Mouse (Mus musculus) limb, embryonic 14.5 days (tissue): ENCODE results near the gene Uck1. TPM values are rescaled to one million over a fixed set of nuclear protein-coding genes. Genes with fewer than 3 reads are reported as not detected.
A peak's percentile ranks its signal among the peaks of the same experiment; 100 is the strongest.

Experiments
- ATAC-seq: fragments of 200-750 bp; cut with Nextera tagmentation; 2 replicates; pipeline ENCODE4 v1.8.0; 2017; ENCODE audit warnings: low read depth, moderate number of reproducible peaks, moderate TSS enrichment; ENCODE audit not compliant: low FRiP score
- DNase-seq: peaks from one replicate; pipeline ENCODE4 v3.0.0-alpha.2; 2015; ENCODE audit warnings: low spot score
- H3K27ac ChIP-seq: fragments of 300-500 bp; sonication (generic); replicated peaks from 2 replicates; pipeline ENCODE4 v1.5.1; 2014; ENCODE audit warnings: low read depth, mild to moderate bottlenecking, low read length, moderate library complexity, mixed read lengths
- H3K27me3 ChIP-seq: fragments of 300-500 bp; sonication (generic); 2 replicates; pipeline ENCODE4 v1.6.1; 2014; ENCODE audit warnings: low read length, mixed read lengths; ENCODE audit not compliant: control insufficient read depth, insufficient read depth
- H3K36me3 ChIP-seq: fragments of 300-500 bp; sonication (generic); 2 replicates; pipeline ENCODE4 v1.6.1; 2014; ENCODE audit warnings: mild to moderate bottlenecking, low read length, moderate library complexity, mixed read lengths; ENCODE audit not compliant: control insufficient read depth, insufficient read depth
- H3K4me1 ChIP-seq: fragments of 300-500 bp; sonication (generic); 2 replicates; pipeline ENCODE4 v1.6.1; 2014; ENCODE audit warnings: antibody characterized with exemption, low read length, mixed read lengths; ENCODE audit not compliant: control insufficient read depth, insufficient read depth
- H3K4me2 ChIP-seq: fragments of 300-500 bp; sonication (generic); replicated peaks from 2 replicates; pipeline ENCODE4 v1.6.1; 2014; ENCODE audit warnings: low read depth, mild to moderate bottlenecking, low read length, moderate library complexity; ENCODE audit not compliant: severe bottlenecking
- H3K4me3 ChIP-seq: fragments of 300-500 bp; sonication (generic); replicated peaks from 2 replicates; pipeline ENCODE4 v1.5.1; 2014; ENCODE audit warnings: low read length
- H3K9ac ChIP-seq: fragments of 300-500 bp; sonication (generic); 2 replicates; pipeline ENCODE4 v1.6.1; 2014; ENCODE audit warnings: mild to moderate bottlenecking, low read depth, low read length, moderate library complexity; ENCODE audit not compliant: severe bottlenecking
- H3K9me3 ChIP-seq: fragments of 300-500 bp; sonication (generic); 2 replicates; pipeline ENCODE4 v1.6.1; 2016; ENCODE audit warnings: low read length; ENCODE audit not compliant: control insufficient read depth
- POLR2A ChIP-seq: fragments of 200-500 bp; IDR thresholded peaks from 2 replicates; pipeline ENCODE4 v1.8.0; 2012; ENCODE audit warnings: inconsistent platforms, mild to moderate bottlenecking, moderate library complexity, borderline replicate concordance; ENCODE audit not compliant: insufficient read depth, insufficient read length; ENCODE audit errors: extremely low read depth
- WGBS: fragments of 180-500 bp; shearing (Covaris S2); extraction: QIAGEN DNeasy Blood & Tissue Kit; methylation state at CpG from one replicate; pipeline ENCODE4 v1.1.7; 2014; 5-methylcytosine and 5-hydroxymethylcytosine counted together
- polyA plus RNA-seq, 2 experiments: library from polyadenylated mRNA; depleted of rRNA in 1 of 2; stranded (reverse) in 1 of 2; unstranded in 1 of 2; fragments of >200 nt; fragmentation: Nextera tagmentation in 1 of 2; extraction: Ambion mirVana in 1 of 2; gene quantifications; 2 replicates each; pipeline versions ENCODE4 v1.2.1 to v1.2.3; 2012 to 2014

The Uck1 gene
- polyA plus RNA-seq, 2 experiments = 59.9 to 64.8 TPM

DNA sequence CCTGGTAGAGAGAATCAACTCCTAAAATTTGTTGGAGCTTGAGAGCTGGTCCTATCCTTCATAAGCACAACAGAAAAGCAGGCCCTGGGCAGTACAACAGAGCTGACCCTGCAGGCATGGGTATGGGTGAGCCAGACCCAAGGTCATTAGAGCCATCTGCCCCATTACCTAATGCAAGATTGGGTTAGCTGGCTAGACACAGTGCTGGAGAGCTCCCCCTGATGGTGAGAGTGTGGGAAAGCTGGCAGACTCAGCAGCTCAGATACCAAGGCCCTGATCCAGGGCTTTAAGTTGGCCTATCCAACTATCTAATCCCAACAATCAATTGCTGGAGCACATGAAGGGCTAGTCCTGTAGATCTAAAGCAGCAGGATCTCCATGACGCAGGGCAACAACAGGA is 22.8 kb upstream of the Uck1 start:
- no peaks in the 10 kb centered on the region for H3K9me3 ChIP-seq
- TF ChIP-seq POLR2A = no peak
- 89% methylated on average over 1 of the region's 1 CpGs for WGBS
- H3K4me1 ChIP-seq = peaks cover 9% of the 10 kb centered on the region
- peak; percentile 35 for DNase-seq
- no peak overlapping the region for H3K27ac ChIP-seq
- no peaks in the 10 kb centered on the region for H3K27me3 ChIP-seq
- H3K4me2 ChIP-seq = no peak overlapping the region
- H3K36me3 ChIP-seq = peaks cover 74% of the 10 kb centered on the region
- ATAC-seq = no peak
- no peak overlapping the region for H3K4me3 ChIP-seq
- H3K9ac ChIP-seq = no peak overlapping the region

DNA sequence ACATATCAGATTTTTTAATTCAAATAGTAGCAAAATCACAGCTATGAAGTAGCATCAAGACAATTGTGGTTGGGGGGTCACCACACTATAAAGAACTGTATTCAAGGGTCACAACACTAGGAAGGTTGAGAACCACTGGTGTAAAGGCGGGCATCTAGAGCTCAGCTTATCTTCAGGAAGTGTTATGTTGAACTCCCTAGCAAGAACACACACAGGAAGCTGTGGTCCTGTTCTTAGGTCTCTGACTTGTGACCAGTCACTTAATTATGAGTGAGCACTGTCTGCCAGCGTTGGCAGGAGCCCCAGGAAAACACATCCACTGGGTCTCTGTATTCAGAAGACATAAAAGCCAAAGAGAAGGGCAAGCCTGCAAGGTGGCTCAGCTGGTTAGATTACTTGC is 22.3 kb upstream of the Uck1 start:
- Histone ChIP-seq H3K27me3 (no peaks in the 10 kb centered on the region), H3K36me3 (peaks cover 78% of the 10 kb centered on the region), H3K4me2 (no peak overlapping the region), H3K4me1 (peaks cover 9% of the 10 kb centered on the region), H3K9ac (no peak overlapping the region), H3K27ac (no peak overlapping the region), H3K9me3 (no peaks in the 10 kb centered on the region), H3K4me3 (no peak overlapping the region)
- 94% methylated on average over 2 of the region's 2 CpGs for WGBS
- TF ChIP-seq POLR2A = no peak
- DNase-seq (no peak), ATAC-seq (no peak)

DNA sequence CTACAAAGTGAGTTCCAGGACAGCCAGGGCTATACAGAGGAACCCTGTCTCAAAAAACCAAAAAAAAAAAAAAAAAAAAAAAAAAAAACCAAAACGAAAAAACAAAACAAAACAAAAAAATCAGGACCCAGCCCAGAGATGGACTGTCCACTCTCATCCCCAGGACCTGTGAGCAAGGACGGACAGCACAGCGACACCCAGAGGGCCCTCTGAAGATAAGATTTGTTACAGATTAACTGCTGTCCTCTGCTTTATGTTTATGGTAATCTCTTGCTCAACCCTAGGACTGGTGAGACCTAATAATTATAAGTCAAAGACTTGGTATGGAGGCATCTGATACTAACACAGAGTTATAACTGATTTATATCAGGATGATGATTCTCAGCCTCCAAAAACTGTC is 15.9 kb upstream of the Uck1 start:
- H3K4me1 ChIP-seq = no peaks in the 10 kb centered on the region
- H3K27ac ChIP-seq = no peak overlapping the region
- WGBS = 68% methylated on average over 3 of the region's 3 CpGs
- ATAC-seq (no peak), DNase-seq (no peak)
- no peaks in the 10 kb centered on the region for H3K9me3 ChIP-seq
- peaks cover 32% of the 10 kb centered on the region for H3K36me3 ChIP-seq
- H3K27me3 ChIP-seq = no peaks in the 10 kb centered on the region
- TF ChIP-seq POLR2A = no peak
- no peak overlapping the region for H3K4me3 ChIP-seq
- H3K4me2 ChIP-seq = no peak overlapping the region
- no peak overlapping the region for H3K9ac ChIP-seq

DNA sequence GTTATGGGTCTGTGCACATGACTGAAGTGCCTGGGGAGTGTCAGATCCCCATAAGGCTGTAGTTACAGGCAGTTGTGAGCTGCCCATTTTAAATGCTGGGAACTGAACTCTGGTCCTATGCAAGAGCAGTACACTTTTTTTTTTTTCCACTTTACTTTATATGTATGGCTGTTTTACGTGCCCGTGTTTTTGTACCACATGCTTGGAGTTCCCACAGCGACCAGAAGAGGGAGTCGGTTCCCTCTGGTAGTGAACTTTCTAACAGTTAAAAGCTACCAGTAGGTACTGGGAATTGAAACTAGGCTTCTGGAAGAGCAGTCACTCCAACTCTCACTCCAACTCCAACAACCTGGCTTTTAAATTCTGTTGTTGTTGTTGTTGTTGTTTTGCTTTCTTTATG is 676 bp upstream of the Uck1 start:
- no peak overlapping the region for H3K27ac ChIP-seq
- TF ChIP-seq POLR2A = no peak
- 0 out of 2 replicates have a peak overlapping the region, but pooled peaks have one; percentile 79 for H3K4me3 ChIP-seq
- peaks cover 27% of the 10 kb centered on the region for H3K36me3 ChIP-seq
- H3K4me2 ChIP-seq = no peak overlapping the region
- 28% methylated on average over 4 of the region's 4 CpGs for WGBS
- ATAC-seq (no peak), DNase-seq (no peak)
- no peak overlapping the region for H3K9ac ChIP-seq
- H3K4me1 ChIP-seq = peaks cover 7% of the 10 kb centered on the region; the same call in 1 of the 2 replicates
- no peaks in the 10 kb centered on the region for H3K27me3 ChIP-seq
- H3K9me3 ChIP-seq = no peaks in the 10 kb centered on the region

DNA sequence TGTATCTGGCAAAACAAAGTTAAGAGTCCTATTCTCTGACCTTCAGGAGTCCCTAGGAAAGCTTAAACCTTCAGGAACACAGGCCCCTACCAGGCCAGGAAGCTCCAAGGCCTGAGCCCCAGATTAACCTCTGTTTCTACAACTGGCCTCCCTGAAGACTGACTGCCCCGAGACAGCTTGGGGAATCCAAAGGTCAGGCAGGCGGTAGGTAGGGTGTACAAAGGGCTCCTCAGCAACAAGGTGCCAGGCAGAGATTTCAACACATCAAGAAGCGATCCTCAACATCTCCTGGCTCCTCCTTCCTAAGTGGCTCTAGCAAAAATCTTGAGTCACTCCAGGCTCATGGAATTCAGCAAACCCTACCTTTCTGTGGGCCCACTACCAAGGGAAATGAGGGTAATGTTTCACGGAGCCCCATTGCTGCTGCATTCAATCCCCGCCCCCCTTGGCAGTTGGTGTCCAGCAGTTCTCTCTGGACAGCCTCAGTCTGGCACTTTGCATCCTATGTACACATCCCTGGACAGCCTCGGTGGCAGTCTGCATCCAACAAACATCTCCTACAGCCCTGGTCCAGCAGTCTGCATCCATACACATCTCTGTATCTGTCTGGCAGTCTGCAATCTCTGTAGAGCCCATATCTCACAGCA is 949 bp downstream of the Uck1 start:
- no peaks in the 10 kb centered on the region for H3K9me3 ChIP-seq
- peaks cover 7% of the 10 kb centered on the region; the same call in 1 of the 2 replicates for H3K4me1 ChIP-seq
- peak overlapping the region; percentile 69 for H3K9ac ChIP-seq
- H3K27ac ChIP-seq = no peak overlapping the region
- H3K36me3 ChIP-seq = peaks cover 34% of the 10 kb centered on the region
- H3K4me3 ChIP-seq = peak overlapping the region; percentile 79
- no peak for ATAC-seq
- 61% methylated on average over 6 of the region's 6 CpGs for WGBS
- no peak for DNase-seq
- TF ChIP-seq POLR2A = no peak
- H3K4me2 ChIP-seq = peak overlapping the region; percentile 69
- H3K27me3 ChIP-seq = no peaks in the 10 kb centered on the region
